Mouse (Mus musculus): Measurements from ENCODE around the gene Elp4. TPM values are rescaled to one million over a fixed set of nuclear protein-coding genes. Genes with fewer than 3 reads are reported as not detected.

Gene Elp4
- polyA plus RNA-seq, 1 experiment = 4.7 TPM

DNA sequence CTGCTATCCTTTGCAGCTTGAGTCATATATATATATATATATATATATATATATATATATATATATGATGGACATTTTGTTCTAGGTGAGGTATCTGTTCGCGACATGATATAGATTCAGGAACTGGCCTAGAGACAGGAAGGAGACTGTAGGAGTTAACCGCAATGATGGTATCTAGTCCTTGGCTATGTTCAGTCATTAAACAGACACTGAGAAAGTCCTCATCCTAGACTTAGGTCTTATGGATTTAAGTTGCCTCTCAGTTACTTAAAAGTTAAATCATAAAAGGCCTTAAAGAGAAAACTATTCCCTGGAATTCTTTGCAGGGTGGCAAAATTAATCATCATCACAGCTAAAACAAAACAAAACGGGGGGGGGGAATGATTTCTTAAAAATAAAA is 226.1 kb downstream of the Elp4 start:
- H3K4me1 ChIP-seq (replicated peaks; ENCODE audit: control insufficient read depth, insufficient read depth, low read length) = peaks cover 12% of the 10 kb centered on the region; the same call in 1 of the 2 replicates
- 7% methylated on average over 4 of the region's 4 CpGs for WGBS

DNA sequence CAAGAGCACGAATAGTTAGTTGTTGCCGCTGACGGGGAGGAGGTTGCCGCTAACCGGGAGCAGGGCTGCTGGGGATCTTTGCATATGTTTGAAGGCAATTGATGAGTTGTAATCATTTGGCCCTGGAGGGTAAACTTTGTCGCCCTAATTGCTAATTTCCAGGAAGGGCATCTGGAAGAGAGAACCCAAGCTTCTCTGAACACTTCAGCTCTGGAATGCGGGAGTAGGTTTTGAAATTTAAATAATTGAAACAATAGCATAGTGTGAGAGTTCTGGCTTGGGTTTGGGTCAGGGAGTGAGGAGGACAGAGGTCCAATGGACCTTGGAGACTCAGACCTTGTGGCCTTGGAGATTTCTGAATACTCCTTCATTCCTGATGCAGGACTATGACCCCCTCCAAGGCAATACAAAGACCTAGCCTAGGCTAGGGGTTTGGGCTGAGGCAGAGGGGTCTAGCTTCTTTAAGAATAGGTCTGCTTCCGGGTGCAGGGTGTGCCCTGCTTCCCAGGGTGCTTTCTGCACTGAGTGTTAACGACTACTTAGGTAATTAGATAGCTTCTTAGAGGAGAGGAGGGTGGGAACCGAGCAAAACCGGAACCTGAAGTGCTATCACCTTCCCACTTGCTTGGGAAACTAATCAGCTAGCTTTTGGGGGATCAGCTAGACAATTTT is 226.8 kb downstream of the Elp4 start:
- TF ChIP-seq CTCF (IDR thresholded peaks at IDR 0.05; ENCODE audit: borderline replicate concordance, control insufficient read depth, extremely low read depth, insufficient read depth, low read length, poor library complexity) (no peak), POLR2A (IDR thresholded peaks at IDR 0.05; ENCODE audit: control insufficient read depth, extremely low read depth, insufficient read depth, low read length, poor library complexity) (no peak)
- 7% methylated on average over 11 of the region's 11 CpGs for WGBS
- Histone ChIP-seq H3K27ac (ENCODE audit: control insufficient read depth, insufficient read depth, low read length) (no peak overlapping the region), H3K4me3 (ENCODE audit: control insufficient read depth, insufficient read depth, low read length) (no peak overlapping the region), H3K4me1 (replicated peaks; ENCODE audit: control insufficient read depth, insufficient read depth, low read length) (peaks cover 12% of the 10 kb centered on the region; the same call in 1 of the 2 replicates), H3K36me3 (ENCODE audit: control insufficient read depth, insufficient read depth, low read length) (no peaks in the 10 kb centered on the region), H3K27me3 (ENCODE audit: control insufficient read depth, insufficient read depth, low read length) (peaks cover 42% of the 10 kb centered on the region)
- DNase-seq = no peak

More for the DNA sequence above, 226.1 kb downstream of the Elp4 start:
- Histone ChIP-seq H3K27ac (ENCODE audit: control insufficient read depth, insufficient read depth, low read length) (no peak overlapping the region), H3K36me3 (ENCODE audit: control insufficient read depth, insufficient read depth, low read length) (no peaks in the 10 kb centered on the region), H3K27me3 (ENCODE audit: control insufficient read depth, insufficient read depth, low read length) (peaks cover 45% of the 10 kb centered on the region), H3K4me3 (ENCODE audit: control insufficient read depth, insufficient read depth, low read length) (no peak overlapping the region)
- TF ChIP-seq POLR2A (IDR thresholded peaks at IDR 0.05; ENCODE audit: control insufficient read depth, extremely low read depth, insufficient read depth, low read length, poor library complexity) (no peak), CTCF (IDR thresholded peaks at IDR 0.05; ENCODE audit: borderline replicate concordance, control insufficient read depth, extremely low read depth, insufficient read depth, low read length, poor library complexity) (no peak)
- no peak for DNase-seq

DNA sequence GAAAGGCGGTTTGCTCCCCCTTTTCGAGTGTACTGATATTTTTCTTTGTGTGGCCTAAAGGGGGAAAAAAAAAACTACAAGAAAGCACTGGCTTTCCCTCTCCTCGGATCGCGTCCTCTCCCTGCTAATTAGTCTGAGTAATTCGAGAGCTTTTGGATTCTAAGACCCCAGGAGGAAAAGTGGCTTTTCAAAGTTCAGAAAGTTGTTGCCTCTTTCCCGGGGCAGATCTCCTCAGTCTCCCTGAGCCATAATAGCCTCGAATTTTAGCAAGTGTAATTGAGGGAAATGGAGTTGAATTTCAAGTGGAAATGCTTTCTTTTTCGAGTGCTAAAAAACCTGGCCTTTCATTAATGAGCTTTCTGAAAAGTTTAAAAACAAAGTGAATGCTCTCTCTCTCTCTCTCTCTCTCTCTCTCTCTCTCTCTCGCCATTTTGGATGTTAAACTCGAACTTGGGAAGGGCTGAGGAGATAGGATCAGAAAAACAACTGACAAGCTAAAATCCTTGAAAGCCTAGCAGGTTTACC is 227.4 kb downstream of the Elp4 start:
- H3K27me3 ChIP-seq (ENCODE audit: control insufficient read depth, insufficient read depth, low read length) = peaks cover 46% of the 10 kb centered on the region

DNA sequence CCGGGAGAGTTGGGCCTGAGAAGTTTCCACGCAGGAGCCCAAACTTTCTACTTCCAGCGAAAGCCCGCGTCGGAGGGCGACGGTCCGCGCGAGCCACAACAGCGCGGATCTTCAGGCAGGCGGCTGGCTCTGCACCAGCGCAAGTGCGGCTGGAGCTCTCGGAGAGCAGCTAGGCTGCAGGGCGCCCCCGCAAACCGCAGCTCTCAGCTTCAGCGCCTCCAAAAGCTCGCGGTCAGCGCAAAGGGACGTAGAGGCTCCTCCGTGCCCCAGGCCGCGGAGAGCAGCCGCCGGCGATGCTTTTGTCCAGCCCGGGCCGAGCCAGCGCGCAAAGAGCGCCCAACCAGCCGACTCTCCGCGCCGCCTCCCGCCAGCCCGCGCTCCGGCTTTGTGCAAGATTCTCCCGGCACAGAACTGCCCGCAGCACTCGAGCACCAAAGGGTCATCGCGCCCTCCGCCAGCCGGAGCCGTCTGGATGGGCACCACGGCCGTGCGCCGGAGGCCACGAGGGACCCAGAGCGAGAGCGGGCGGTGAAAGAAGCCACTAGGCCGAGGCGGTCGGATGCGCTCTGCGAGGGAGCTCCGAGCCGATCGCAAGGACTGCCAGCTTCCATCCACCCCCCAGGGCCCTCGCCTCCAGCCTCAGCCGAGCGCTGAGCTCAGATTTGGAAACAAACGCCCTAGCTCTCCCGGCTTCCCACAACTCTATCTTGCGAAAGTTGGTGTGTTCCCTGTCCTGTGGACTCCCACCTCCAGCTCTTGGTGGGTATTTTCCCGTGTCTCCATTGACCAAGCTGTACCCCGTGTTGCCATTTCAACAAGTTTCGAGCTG is 228.1 kb downstream of the Elp4 start:
- H3K27me3 ChIP-seq (ENCODE audit: control insufficient read depth, insufficient read depth, low read length) = peaks cover 45% of the 10 kb centered on the region
- H3K4me1 ChIP-seq (replicated peaks; ENCODE audit: control insufficient read depth, insufficient read depth, low read length) = peaks cover 12% of the 10 kb centered on the region; the same call in 1 of the 2 replicates
- no peaks in the 10 kb centered on the region for H3K36me3 ChIP-seq (ENCODE audit: control insufficient read depth, insufficient read depth, low read length)
- no peak overlapping the region for H3K27ac ChIP-seq (ENCODE audit: control insufficient read depth, insufficient read depth, low read length)
- H3K4me3 ChIP-seq (ENCODE audit: control insufficient read depth, insufficient read depth, low read length) = no peak overlapping the region
- WGBS = 2% methylated on average over 77 of the region's 77 CpGs
- no peak for TF ChIP-seq POLR2A (IDR thresholded peaks at IDR 0.05; ENCODE audit: control insufficient read depth, extremely low read depth, insufficient read depth, low read length, poor library complexity)
- no peak for TF ChIP-seq CTCF (IDR thresholded peaks at IDR 0.05; ENCODE audit: borderline replicate concordance, control insufficient read depth, extremely low read depth, insufficient read depth, low read length, poor library complexity)
- DNase-seq = no peak

More for the DNA sequence above, 227.4 kb downstream of the Elp4 start:
- peaks cover 12% of the 10 kb centered on the region; the same call in 1 of the 2 replicates for H3K4me1 ChIP-seq (replicated peaks; ENCODE audit: control insufficient read depth, insufficient read depth, low read length)
- WGBS = 4% methylated on average over 11 of the region's 11 CpGs
- no peak overlapping the region for H3K27ac ChIP-seq (ENCODE audit: control insufficient read depth, insufficient read depth, low read length)
- DNase-seq = no peak
- no peaks in the 10 kb centered on the region for H3K36me3 ChIP-seq (ENCODE audit: control insufficient read depth, insufficient read depth, low read length)
- no peak overlapping the region for H3K4me3 ChIP-seq (ENCODE audit: control insufficient read depth, insufficient read depth, low read length)
- no peak for TF ChIP-seq POLR2A (IDR thresholded peaks at IDR 0.05; ENCODE audit: control insufficient read depth, extremely low read depth, insufficient read depth, low read length, poor library complexity)
- TF ChIP-seq CTCF (IDR thresholded peaks at IDR 0.05; ENCODE audit: borderline replicate concordance, control insufficient read depth, extremely low read depth, insufficient read depth, low read length, poor library complexity) = no peak

DNA sequence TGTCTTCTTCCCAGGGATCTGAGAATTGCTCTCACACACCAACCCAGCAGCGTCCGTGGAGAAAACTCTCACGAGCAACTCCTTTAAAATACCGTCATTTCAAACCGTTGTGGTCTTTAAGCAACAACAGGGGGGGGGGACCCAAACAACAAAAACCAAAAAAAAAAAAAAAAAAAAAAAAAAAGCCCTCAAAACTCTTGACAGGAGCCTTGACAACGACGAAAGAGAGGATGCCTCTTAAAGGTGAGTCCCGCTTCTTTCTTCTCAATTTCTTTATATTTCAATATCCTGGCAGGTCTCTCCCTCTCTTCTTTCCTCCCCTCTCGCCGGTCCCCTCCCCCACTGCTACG is 228.7 kb downstream of the Elp4 start:
- no peaks in the 10 kb centered on the region for H3K36me3 ChIP-seq (ENCODE audit: control insufficient read depth, insufficient read depth, low read length)
- H3K27ac ChIP-seq (ENCODE audit: control insufficient read depth, insufficient read depth, low read length) = no peak overlapping the region
- WGBS = 2% methylated on average over 11 of the region's 11 CpGs
- peaks cover 12% of the 10 kb centered on the region; the same call in 1 of the 2 replicates for H3K4me1 ChIP-seq (replicated peaks; ENCODE audit: control insufficient read depth, insufficient read depth, low read length)
- H3K27me3 ChIP-seq (ENCODE audit: control insufficient read depth, insufficient read depth, low read length) = peaks cover 45% of the 10 kb centered on the region
- DNase-seq = no peak
- H3K4me3 ChIP-seq (ENCODE audit: control insufficient read depth, insufficient read depth, low read length) = no peak overlapping the region
- no peak for TF ChIP-seq CTCF (IDR thresholded peaks at IDR 0.05; ENCODE audit: borderline replicate concordance, control insufficient read depth, extremely low read depth, insufficient read depth, low read length, poor library complexity)
- TF ChIP-seq POLR2A (IDR thresholded peaks at IDR 0.05; ENCODE audit: control insufficient read depth, extremely low read depth, insufficient read depth, low read length, poor library complexity) = no peak
